Mouse (Mus musculus): Measurements from ENCODE around the gene Cd6. TPM values are rescaled to one million over a fixed set of nuclear protein-coding genes. Genes with fewer than 3 reads are reported as not detected.

Cd6 gene
- polyA plus RNA-seq, 1 experiment from 2014 or later: not detected

DNA sequence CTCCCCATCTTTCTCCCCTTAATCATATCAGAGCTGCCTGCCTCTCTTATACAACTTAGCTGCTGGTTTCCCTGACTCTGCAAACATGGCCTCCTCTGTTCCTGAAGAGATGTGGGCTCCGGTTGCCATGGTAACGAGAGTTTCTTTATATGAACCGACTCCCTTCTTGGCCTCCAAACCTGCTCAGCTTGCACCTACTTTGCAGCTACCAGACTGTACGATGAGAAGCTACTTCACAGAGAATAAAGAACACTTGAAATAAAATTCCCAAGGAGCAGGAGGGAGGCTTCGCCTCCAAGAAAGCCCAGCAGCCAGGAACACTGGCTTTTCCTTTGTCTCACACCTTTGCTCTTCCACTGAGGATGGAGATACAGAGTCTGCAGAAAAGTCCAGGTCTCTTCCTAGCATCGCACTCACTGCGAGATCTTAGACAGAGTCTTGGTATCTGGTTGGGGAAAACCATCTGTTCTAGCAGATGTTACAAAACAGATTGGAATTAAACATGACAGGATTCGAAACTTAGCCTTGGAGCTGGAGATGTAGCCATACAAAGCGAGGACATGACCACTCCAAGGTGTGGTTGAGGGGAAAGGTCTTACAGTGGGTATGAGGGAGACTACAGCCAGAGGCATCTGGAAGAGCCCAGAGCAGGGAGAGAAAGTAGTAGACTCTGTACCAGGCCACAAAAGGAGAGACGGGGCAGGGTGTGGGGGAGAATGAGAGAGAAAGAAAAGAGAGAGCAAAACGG is 20.3 kb downstream of the Cd6 start:
- 63% methylated on average over 11 of the region's 11 CpGs for WGBS (ENCODE audit: insufficient replicate concordance)
- no peaks in the 10 kb centered on the region for H3K36me3 ChIP-seq
- no peak overlapping the region for H3K4me2 ChIP-seq
- no peaks in the 10 kb centered on the region for H3K4me1 ChIP-seq
- H3K4me3 ChIP-seq: no peak overlapping the region
- ATAC-seq: no peak
- H3K9ac ChIP-seq: no peak overlapping the region
- H3K27ac ChIP-seq: no peak overlapping the region
- no peaks in the 10 kb centered on the region for H3K27me3 ChIP-seq (replicated peaks)
- no peaks in the 10 kb centered on the region for H3K9me3 ChIP-seq (replicated peaks)

GRCm38 (mm10) chr19:10808524-10809233 is 21.2 kb downstream of the Cd6 start:
- H3K4me2 ChIP-seq: no peak overlapping the region
- ATAC-seq: no peak
- WGBS (ENCODE audit: insufficient replicate concordance): 71% methylated on average over 12 of the region's 12 CpGs

DNA sequence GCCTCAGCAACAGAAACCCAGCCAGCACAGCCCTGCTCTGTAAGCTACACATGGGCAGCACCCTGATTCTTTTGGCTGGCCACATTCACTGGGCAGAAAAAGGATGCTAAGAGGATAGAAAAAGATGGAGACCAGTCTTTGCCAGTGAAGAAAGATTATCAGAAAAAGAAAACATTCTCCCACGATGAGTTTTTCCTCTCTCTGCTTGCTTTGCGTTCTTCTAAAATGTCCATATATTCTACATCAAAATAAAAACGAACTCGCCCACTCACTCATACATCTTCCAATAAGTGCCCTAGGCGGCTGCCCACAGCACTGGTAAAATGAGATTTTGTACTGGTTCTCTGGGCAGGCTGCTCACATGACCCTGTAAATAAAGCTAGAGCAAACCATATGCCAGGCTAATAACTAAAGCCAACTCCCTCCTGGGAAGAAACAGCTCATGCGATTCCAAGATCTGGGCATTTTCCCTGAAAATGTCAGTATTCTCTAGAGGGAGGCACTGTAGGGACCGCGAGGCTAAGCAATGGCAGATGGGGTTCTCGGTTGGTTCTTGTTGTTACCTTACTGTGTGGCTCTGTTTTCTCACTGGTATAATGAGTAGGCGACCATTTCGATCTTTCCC is 24.1 kb downstream of the Cd6 start:
- ATAC-seq: no peak
- Histone ChIP-seq H3K4me3 (no peak overlapping the region), H3K27ac (no peak overlapping the region), H3K9me3 (replicated peaks) (no peaks in the 10 kb centered on the region), H3K4me1 (no peaks in the 10 kb centered on the region), H3K27me3 (replicated peaks) (no peaks in the 10 kb centered on the region), H3K9ac (no peak overlapping the region), H3K36me3 (no peaks in the 10 kb centered on the region), H3K4me2 (no peak overlapping the region)
- WGBS (ENCODE audit: insufficient replicate concordance): 74% methylated on average over 11 of the region's 11 CpGs

More at GRCm38 (mm10) chr19:10808524-10809233, 21.2 kb downstream of the Cd6 start:
- Histone ChIP-seq H3K9ac (no peak overlapping the region), H3K27ac (no peak overlapping the region), H3K9me3 (replicated peaks) (no peaks in the 10 kb centered on the region), H3K4me3 (no peak overlapping the region), H3K36me3 (no peaks in the 10 kb centered on the region), H3K4me1 (no peaks in the 10 kb centered on the region), H3K27me3 (replicated peaks) (no peaks in the 10 kb centered on the region)

DNA sequence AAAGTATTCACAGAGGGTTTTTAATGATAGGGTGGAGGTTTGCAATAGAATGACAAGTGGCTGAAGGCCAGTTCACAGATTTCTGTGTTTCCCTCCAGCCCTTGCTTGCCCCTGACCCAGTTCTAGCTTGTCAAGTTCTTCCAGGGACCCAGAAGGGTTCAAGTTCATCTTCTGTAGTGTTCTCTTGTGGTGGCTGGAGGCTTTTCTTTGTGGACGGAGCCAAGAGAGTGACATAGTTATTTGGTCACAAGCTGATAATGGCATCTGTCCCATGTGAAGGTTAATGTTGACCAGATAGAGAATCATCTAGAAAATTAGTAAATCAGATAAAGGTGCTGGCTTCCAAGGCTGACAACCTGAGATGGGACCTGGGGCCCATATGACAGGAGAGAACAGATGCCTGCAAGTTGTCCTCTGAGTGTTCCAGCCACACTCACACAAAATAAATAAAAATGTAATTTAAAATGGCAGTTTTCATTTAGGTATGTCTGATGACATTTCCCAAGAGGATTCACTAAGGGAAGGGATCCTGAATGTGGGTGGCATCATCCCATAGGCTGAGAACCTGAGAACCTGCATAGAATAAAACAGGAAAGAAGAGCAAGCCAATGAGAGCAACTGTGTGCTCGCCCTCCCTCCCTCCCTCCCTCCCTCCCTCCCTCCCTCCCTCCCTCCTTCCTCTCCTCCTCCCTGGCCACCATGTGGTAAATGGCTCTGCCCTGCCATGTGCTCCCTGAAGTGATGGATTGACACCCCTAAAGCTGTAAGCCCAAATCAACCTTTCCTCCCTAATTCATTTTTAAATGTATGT is 24.8 kb downstream of the Cd6 start:
- no peak for ATAC-seq
- no peaks in the 10 kb centered on the region for H3K9me3 ChIP-seq (replicated peaks)
- H3K36me3 ChIP-seq: no peaks in the 10 kb centered on the region
- H3K27ac ChIP-seq: no peak overlapping the region
- no peaks in the 10 kb centered on the region for H3K4me1 ChIP-seq
- WGBS (ENCODE audit: insufficient replicate concordance): 71% methylated on average over 1 of the region's 2 CpGs
- H3K27me3 ChIP-seq (replicated peaks): no peaks in the 10 kb centered on the region
- no peak overlapping the region for H3K4me2 ChIP-seq
- no peak overlapping the region for H3K9ac ChIP-seq
- no peak overlapping the region for H3K4me3 ChIP-seq

DNA sequence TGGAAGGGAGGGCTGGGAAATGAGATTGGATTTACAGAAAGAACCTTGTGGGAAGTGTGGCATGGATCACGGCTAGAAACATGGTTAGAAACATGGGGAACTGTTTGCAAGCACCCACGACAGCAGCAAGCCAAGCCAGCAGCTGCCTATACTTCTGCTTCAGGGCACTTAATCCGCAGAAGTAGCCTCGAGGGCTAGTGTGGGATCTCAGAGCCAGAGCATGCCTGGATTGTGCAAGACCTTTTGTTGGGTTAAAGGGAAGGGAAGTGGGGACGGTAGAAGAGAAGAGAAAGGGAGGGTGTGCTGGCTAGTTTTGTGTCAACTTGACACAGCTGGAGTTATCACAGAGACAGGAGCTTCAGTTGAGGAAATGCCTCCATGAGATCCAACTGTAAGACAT is 26.1 kb downstream of the Cd6 start:
- no peaks in the 10 kb centered on the region for H3K36me3 ChIP-seq
- ATAC-seq: no peak
- H3K4me1 ChIP-seq: no peaks in the 10 kb centered on the region
- H3K9ac ChIP-seq: no peak overlapping the region
- 27% methylated on average over 5 of the region's 5 CpGs for WGBS (ENCODE audit: insufficient replicate concordance)
- no peak overlapping the region for H3K4me2 ChIP-seq
- H3K4me3 ChIP-seq: no peak overlapping the region
- no peaks in the 10 kb centered on the region for H3K9me3 ChIP-seq (replicated peaks)
- H3K27me3 ChIP-seq (replicated peaks): no peaks in the 10 kb centered on the region
- no peak overlapping the region for H3K27ac ChIP-seq

DNA sequence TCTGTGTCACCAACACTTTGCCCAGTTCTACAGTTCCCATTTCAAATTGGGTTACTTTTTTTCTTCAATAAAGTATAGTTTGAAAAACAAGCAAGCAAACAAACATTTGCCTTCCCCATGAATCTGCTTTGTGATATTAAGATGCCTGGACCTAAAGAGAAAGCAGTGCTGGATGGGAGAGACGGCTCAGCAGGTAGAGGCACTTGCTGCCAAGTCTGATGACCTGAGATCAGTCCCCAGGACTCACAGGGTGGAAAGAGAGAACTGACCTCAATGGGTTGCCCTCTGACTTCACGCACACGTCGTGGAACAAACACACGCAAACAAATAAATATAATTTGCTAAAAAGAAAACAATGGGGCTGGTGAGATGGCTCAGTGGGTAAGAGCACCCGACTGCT is 28.0 kb downstream of the Cd6 start:
- no peaks in the 10 kb centered on the region; the same call in 1 of the 2 replicates for H3K27me3 ChIP-seq (replicated peaks)
- H3K27ac ChIP-seq: no peak overlapping the region
- no peak overlapping the region for H3K9ac ChIP-seq
- 65% methylated on average over 6 of the region's 6 CpGs for WGBS (ENCODE audit: insufficient replicate concordance)
- no peak for ATAC-seq
- no peak overlapping the region for H3K4me3 ChIP-seq
- H3K4me1 ChIP-seq: no peaks in the 10 kb centered on the region
- no peak overlapping the region for H3K4me2 ChIP-seq
- H3K36me3 ChIP-seq: no peaks in the 10 kb centered on the region
- no peaks in the 10 kb centered on the region for H3K9me3 ChIP-seq (replicated peaks)

- no peak for ATAC-seq
- Histone ChIP-seq H3K4me1 (no peaks in the 10 kb centered on the region), H3K9me3 (replicated peaks) (no peaks in the 10 kb centered on the region), H3K36me3 (no peaks in the 10 kb centered on the region), H3K4me3 (no peak overlapping the region), H3K27me3 (replicated peaks) (no peaks in the 10 kb centered on the region; the same call in 1 of the 2 replicates), H3K9ac (no peak overlapping the region), H3K27ac (no peak overlapping the region), H3K4me2 (no peak overlapping the region)
- WGBS (ENCODE audit: insufficient replicate concordance): 43% methylated on average over 6 of the region's 6 CpGs
Observed at GRCm38 (mm10) chr19:10801070-10801469, 28.8 kb downstream of the Cd6 start.

DNA sequence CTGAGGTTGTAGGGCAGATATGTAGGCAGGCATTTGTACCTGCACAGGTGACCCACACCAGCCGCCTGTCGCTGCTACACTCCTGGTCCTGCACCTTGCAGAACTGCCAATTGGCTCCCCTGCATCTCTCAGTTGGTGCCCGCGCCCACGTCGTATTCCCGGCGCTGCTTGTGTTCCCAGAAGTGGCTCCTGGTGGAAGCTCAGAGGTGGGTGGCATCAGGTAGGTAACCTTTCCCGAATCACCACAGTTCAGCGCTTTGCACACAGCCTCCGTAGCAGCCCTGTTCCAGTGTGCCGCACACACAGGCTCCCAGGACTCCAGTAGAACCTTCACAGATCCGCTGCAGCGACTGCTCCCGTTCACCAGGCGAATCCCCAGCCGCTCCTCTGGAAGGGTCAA is 30.7 kb downstream of the Cd6 start:
- H3K27me3 ChIP-seq (replicated peaks): no peaks in the 10 kb centered on the region; the same call in 1 of the 2 replicates
- H3K4me1 ChIP-seq: no peaks in the 10 kb centered on the region
- no peak for ATAC-seq
- H3K4me2 ChIP-seq: no peak overlapping the region
- H3K27ac ChIP-seq: no peak overlapping the region
- no peak overlapping the region for H3K4me3 ChIP-seq
- H3K36me3 ChIP-seq: no peaks in the 10 kb centered on the region
- H3K9me3 ChIP-seq (replicated peaks): no peaks in the 10 kb centered on the region
- 72% methylated on average over 17 of the region's 17 CpGs for WGBS (ENCODE audit: insufficient replicate concordance)
- H3K9ac ChIP-seq: no peak overlapping the region

- 47% methylated on average over 10 of the region's 10 CpGs for WGBS (ENCODE audit: insufficient replicate concordance)
- H3K27me3 ChIP-seq (replicated peaks): no peaks in the 10 kb centered on the region; the same call in 1 of the 2 replicates
- H3K9ac ChIP-seq: no peak overlapping the region
- H3K4me2 ChIP-seq: no peak overlapping the region
- ATAC-seq: no peak
- no peaks in the 10 kb centered on the region for H3K4me1 ChIP-seq
- no peak overlapping the region for H3K27ac ChIP-seq
- no peaks in the 10 kb centered on the region for H3K36me3 ChIP-seq
- H3K9me3 ChIP-seq (replicated peaks): no peaks in the 10 kb centered on the region
- H3K4me3 ChIP-seq: no peak overlapping the region
Observed at GRCm38 (mm10) chr19:10798576-10798975, 31.3 kb downstream of the Cd6 start.

DNA sequence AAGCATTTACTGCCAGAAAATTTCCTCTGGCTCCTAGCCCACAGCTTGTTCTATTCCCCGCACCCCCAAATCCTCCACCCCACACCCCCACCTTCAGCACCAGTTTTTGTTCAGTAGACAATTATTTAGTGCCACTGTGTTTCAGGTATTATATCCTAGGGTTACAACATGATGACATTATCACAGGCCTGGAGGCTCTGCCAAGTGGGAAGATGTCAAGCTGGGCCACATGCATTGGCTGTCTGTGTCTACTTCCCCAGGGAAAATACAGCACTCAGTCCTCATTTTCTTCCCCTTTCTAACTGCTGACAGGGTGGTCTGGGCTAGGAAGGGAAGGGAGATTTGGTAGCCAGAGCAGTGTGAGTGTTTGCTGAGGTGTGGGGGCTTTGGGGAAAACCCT is 34.9 kb downstream of the Cd6 start:
- WGBS (ENCODE audit: insufficient replicate concordance): 77% methylated on average over 1 of the region's 1 CpGs
- Histone ChIP-seq H3K9ac (no peak overlapping the region), H3K27me3 (replicated peaks) (no peaks in the 10 kb centered on the region; the same call in 1 of the 2 replicates), H3K4me1 (no peaks in the 10 kb centered on the region), H3K36me3 (no peaks in the 10 kb centered on the region), H3K9me3 (replicated peaks) (no peaks in the 10 kb centered on the region), H3K4me2 (no peak overlapping the region), H3K27ac (no peak overlapping the region), H3K4me3 (no peak overlapping the region)
- ATAC-seq: no peak

GRCm38 (mm10) chr19:10793044-10793443 is 36.8 kb downstream of the Cd6 start:
- H3K27ac ChIP-seq: no peak overlapping the region
- ATAC-seq: no peak
- 25% methylated on average over 3 of the region's 3 CpGs for WGBS (ENCODE audit: insufficient replicate concordance)
- H3K4me1 ChIP-seq: no peaks in the 10 kb centered on the region
- H3K4me3 ChIP-seq: no peak overlapping the region
- no peaks in the 10 kb centered on the region for H3K36me3 ChIP-seq
- H3K4me2 ChIP-seq: no peak overlapping the region
- H3K9me3 ChIP-seq (replicated peaks): no peaks in the 10 kb centered on the region
- no peaks in the 10 kb centered on the region; the same call in none of the 2 replicates for H3K27me3 ChIP-seq (replicated peaks)
- no peak overlapping the region for H3K9ac ChIP-seq

Measured in liver, embryonic 12.5 days (tissue).